In genomic region chr5:74067346-74067745, GRCm38 (mm10) we compare ENCODE assay signal across 8 mouse cellular contexts. TPM values are rescaled to one million over a fixed set of nuclear protein-coding genes. Genes with fewer than 3 reads are reported as not detected.
A peak's percentile ranks its signal among the peaks of the same experiment; 100 is the strongest.
DNase-seq lines count a peak whose midpoint lies in the region; ATAC-seq and TF ChIP-seq lines count a peak whose summit lies in the region.

No protein-coding gene starts in this region.

- no peaks in the 10 kb centered on the region for H3K4me1 ChIP-seq in spleen, adult 2 months (ENCODE audit: control insufficient read depth, insufficient read depth, insufficient read length)
- peaks cover 66% of the 10 kb centered on the region for H3K4me1 ChIP-seq in liver, embryonic 12.5 days

- peak overlapping the region; percentile 93 for H3K9ac ChIP-seq in liver, embryonic 12.5 days

- no peak for TF ChIP-seq POLR2A in spleen, adult 2 months (IDR thresholded peaks at IDR 0.05; ENCODE audit: low read depth, low read length)

- H3K4me2 ChIP-seq in liver, embryonic 12.5 days = peak overlapping the region; percentile 97

- peak overlapping the region; percentile 98; the same call in 1 of the 2 replicates for H3K4me3 ChIP-seq in spleen, adult 2 months (ENCODE audit: extremely low read depth, insufficient read depth, insufficient read length)
- H3K4me3 ChIP-seq in liver, embryonic 12.5 days = peak overlapping the region; percentile 80

- H3K27ac ChIP-seq in spleen, adult 2 months (ENCODE audit: insufficient read depth, low read length) = no peak overlapping the region
- peak overlapping the region; percentile 93 for H3K27ac ChIP-seq in liver, embryonic 12.5 days

- DNase-seq in cerebellum, postnatal 10 days = peak; percentile 38 to 42
- no peak for DNase-seq in cerebellum, postnatal 36 days
- DNase-seq in spleen, adult 2 months (ENCODE audit: low read depth in 1 of 2, low spot score in 2 of 2) = no peak
- DNase-seq in spleen, postnatal 14 days (ENCODE audit: low spot score in 2 of 2) = no peak
- DNase-seq in MN1 (ENCODE audit: low spot score) = no peak
- DNase-seq in cerebellum, postnatal 14 days = no peak

- no peak for ATAC-seq in liver, embryonic 12.5 days
- no peak for ATAC-seq in CD4-positive, CD25-positive, alpha-beta regulatory T cell, adult 4 months

- H3K36me3 ChIP-seq in spleen, adult 2 months (ENCODE audit: control insufficient read depth, insufficient read depth, low read length) = no peaks in the 10 kb centered on the region
- no peaks in the 10 kb centered on the region; the same call in 1 of the 2 replicates for H3K36me3 ChIP-seq in liver, embryonic 12.5 days

- no peaks in the 10 kb centered on the region for H3K9me3 ChIP-seq in liver, embryonic 12.5 days (replicated peaks)

- TF ChIP-seq CTCF in spleen, adult 2 months (IDR thresholded peaks at IDR 0.05; ENCODE audit: extremely low read depth, insufficient read depth, insufficient read length, insufficient replicate concordance) = no peak

- no peaks in the 10 kb centered on the region for H3K27me3 ChIP-seq in spleen, adult 2 months (ENCODE audit: control insufficient read depth, insufficient read depth, low read length)
- H3K27me3 ChIP-seq in liver, embryonic 12.5 days (replicated peaks) = no peaks in the 10 kb centered on the region

- 58% methylated on average over 4 of the region's 4 CpGs for WGBS in spleen, adult 2 months
- 4% methylated on average over 4 of the region's 4 CpGs for WGBS in liver, embryonic 12.5 days (ENCODE audit: insufficient replicate concordance)

RNA-seq across cellular contexts. Expression of gene Usp46, which starts 0.9 kb away (rescaled TPM):
- 1.8 and 2.7 TPM in 2 replicates for polyA plus RNA-seq in spleen, adult 2 months (2012; rRNA removed)
- polyA plus RNA-seq in liver, embryonic 12.5 days (2016; fragmentation: Nextera tagmentation; extraction: Ambion mirVana) = 29.5 and 31.8 TPM in 2 replicates
- 1 to 10 TPM; 8.6 to 9.7 TPM for polyA plus RNA-seq in CD4-positive, CD25-positive, alpha-beta regulatory T cell, adult 4 months (2017; shearing (Covaris generic))

Comparison
In these comparisons a context has a peak if more than half of its experiments do, and no peak if none do; other contexts are left out.
1. DNase-seq: peak in cerebellum, postnatal 10 days (2 of 2); none in cerebellum, postnatal 36 days (0 of 2), spleen, adult 2 months (0 of 2), spleen, postnatal 14 days (0 of 2), MN1 (single experiment) and cerebellum, postnatal 14 days (0 of 2).